Mouse (Mus musculus) thymus, postnatal 10 days (tissue): Measurements from ENCODE around the gene Ptprg.

Experiments
- DNase-seq, 2 experiments: peaks; one replicate each; pipeline ENCODE4 v3.0.0; 2021; ENCODE audit warnings: low spot score in 2 of 2

Gene Ptprg

DNA sequence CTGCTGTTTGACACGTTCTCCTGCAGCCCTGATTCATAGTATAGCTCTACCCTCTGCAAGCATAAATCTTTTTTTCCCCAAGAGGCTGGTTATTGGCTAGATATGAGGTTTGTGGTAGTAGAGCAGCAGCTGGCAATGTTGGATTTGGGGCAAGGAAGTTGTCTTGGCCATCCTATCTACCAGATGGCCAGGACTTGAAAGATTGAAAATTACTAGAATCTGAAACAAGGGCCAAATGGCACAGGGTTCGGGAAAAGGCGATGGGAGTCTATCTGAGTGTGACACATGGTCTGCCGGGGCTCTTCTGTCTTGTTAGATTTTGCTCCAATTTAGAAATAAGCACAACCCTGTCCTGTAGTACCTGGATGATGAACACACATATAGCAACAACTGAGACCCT lies 531.7 kb downstream of the Ptprg start:
- no peak for DNase-seq

DNA sequence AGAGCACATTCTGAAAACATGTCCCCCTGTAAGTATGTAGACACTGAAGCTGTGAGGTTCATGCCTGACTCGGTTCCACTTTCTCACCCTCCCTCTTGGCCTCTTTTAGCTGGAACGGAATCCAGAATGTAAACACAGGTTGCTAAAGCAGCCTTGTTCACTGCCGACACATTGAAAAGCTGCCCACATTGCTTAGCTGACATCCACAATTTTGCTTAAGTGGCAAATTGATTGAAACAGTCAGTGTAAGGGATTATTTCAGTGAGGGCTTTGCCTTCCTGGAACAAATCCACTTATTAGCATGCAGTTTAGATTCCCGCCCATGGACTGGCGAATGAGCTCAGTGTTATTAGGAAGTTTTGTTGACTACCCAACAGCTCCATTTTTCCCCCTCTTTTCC lies 532.8 kb downstream of the Ptprg start:
- no peak for DNase-seq

DNA sequence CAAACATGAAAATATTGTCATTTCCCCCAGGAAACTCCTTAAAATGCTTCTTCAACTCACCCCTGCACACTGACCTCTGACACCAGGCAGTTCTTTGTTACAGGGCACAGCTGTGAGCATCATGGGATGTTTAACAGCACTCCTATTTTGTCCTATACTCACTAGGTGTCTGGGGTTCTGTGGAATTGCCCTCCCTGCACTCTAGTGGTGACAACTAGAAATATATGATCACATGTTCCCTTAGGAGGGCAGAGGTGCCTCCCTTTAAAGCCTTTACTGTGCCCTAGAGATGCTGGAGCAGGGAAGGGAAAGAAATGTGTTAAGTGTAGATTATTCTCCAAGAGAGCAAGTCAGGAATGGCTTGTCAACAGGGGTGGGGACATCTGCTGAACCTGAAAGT lies 536.6 kb downstream of the Ptprg start:
- DNase-seq: no peak

DNA sequence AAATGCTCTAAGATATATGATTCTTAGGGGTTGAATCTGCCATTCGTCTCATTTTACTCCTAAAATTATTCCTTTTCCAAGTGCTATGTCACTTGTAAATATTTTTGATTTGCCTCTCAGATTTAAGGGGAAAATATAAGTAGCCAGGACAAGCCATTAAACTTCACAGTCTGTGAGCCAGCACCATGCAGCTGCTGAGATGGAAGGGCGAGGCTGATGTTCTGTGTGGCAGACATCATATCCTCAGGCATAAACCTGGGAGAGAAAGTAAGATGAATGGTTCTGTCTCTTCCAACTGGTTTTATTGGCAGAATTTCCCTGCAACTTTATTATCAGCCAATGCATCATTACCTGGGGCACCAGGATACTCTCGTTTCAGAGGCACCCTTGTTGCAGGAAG lies 538.4 kb downstream of the Ptprg start:
- no peak for DNase-seq

DNA sequence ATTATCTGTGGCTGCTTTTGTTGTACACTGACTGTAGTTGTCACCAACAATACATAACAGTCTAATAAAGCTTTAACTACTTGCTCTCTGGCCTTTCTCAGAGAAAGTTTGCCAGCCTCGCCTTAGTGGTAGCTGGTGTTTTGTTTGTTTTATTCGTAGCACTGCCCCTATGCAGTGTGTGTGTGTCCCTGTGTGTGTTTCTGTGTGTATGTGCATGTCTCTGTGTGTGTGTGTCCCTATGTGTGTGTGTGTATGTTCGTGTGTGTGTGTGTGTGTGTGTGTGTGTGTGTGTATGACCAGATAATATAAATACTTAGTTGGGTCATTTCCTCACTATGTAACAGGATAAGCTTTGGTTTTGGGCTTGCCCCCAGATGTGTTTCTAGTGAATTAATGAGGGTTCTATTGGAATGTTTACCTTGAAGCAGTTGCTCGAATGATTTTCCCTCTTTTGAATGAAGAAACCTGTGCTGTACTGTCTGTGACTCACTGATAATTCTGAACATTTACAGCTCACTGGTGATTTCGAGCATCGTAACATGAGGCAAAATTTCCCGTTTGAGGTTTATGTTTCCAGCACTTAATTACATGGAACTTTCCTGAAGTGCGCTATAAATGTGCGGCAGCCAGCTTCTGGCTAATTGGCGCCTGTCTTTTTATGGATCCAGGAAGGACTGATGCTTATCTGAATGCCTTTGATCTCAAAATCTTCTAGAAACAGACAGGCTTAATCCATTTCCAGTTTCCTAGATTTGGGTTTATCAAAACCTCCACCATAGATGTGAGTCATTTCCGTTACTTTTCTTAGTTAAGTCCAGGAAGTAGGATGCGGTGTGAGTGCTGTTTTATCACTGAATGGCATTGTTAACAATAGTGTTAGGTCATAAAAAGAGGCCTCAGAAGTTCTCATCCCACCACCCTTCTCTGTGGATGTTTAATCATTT lies 546.3 kb downstream of the Ptprg start:
- no peak for DNase-seq

DNA sequence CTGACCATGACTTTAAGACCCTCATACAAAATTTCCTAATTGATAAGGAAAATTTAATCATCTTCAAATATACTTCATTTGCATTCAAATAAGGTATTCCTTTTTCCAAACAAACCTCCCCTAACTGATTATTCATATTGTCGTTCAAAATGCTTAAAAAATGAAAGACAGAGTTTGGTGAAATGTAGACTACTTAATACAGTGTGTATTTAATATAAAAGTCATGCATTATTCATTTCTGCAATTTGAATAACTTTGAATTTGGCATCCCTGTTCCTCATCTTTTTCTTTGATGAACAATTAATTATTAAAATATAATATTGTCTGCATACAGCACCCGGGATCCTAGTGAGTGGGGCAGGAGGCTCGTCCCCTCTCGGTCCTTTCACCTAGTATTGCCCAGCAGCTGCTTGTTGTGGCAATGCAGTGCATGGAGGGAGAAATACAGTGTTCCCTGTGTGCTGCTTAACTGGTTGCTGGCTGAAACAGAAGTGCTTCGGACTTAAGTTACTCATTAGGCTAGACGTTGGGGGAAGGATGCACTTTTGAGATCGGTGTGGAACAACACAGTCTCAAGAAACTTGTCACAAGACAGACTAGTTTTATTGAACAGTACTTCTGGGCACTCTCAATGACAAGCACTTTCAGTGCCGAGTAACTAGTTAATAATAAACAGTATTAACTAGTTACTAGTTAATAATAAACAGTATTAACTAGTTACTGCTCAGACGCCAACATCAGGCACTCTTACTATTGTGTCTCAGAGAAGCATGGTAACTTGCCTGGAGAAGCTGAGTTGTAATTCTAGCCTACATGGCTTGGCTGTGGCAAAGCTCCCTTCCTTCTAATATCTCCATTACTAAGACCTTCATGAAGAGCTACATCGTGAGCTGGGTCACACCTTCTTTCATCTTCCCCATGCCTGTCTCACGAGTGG lies 549.3 kb downstream of the Ptprg start:
- no peak for DNase-seq

DNA sequence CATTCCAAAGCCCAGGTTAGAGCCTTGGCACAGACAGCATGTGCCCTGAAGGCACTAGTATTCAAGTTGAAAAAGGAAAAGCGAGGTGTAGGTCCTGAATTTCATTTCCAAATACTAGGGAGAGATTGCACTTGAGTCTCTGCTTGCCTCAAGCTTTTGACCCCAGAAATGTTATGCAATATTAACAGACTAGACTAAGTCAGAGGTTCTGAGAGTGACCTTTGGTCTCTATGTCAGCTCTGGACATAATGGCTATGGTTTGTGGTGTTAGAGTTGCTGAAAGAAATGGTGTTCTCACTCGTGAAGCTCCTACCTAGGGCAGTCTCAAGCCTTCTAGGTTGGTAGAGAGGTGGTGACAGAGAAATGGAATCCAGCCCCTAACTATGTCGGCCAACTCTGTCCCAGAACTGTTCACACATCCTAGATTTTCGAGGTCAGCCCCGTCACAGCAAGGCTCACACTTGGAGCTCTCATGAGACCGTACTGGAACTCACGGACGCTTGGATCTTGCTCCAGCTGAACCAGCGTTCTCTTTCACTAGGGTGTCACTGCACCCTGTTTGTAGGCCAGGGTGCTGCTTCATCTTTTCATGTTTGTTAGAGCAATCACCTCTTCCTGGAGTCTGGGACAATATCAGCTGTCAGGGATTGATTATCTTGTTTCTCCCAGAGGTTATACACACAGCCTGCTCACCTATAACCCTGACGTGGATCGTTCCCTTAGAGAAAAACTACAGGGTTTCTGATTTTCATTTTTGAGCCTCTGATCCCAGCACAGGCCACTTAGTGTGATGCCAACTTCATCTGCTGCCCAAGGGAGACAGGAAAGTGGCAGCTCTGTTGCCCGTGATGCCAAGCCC lies 551.2 kb downstream of the Ptprg start:
- DNase-seq: no peak

DNA sequence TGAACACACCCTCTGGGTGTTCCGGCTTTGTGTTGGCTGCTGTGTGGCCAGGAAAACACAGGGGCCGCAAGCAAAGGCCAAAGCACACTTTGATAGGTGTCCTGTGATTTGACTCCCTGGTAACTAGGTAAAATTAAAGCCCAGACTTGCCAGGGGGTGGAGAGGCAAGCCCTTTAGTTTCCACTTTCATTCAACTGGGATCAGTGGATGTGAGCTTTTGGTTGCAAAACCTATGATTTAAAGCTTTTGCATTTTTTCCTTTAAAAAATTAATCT lies 551.8 kb downstream of the Ptprg start:
- DNase-seq: no peak

DNA sequence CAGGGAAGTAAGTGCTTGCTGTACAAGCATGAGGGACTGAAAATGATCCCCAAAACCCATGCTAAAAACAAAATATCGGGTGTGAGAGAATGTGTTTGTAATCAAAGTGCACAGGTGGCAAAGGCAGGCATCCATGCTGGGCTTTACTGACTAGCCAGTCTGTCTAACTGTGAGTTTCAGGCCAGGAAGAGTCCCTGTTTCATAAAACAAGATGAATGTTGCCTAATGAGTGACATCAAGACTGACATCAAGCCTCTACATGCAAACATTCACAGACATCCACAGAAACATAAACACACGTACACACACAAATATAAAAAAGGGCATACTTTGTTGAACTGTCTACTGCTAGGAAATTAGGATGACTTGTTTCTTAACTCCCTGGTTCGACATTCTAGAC lies 552.3 kb downstream of the Ptprg start:
- no peak for DNase-seq

DNA sequence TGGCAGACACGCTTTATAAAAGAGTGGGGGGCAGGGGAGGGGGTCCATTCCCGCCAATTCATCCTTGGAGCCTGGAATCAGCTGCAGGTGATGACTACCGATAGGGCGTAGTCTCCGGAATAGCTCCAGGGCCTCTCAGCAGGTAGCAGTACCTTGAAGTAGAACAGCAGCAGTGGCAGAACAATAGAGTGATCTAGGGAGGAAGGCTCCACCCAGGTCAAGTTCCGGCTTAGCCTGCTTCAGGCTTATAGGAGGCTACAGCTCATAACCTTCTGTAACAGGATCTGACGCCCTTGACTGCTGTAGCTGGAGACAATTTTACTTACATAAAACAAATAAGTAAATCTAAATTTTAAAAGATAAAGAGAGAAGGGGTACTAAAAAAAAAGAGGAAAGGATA lies 554.1 kb downstream of the Ptprg start:
- no peak for DNase-seq

DNA sequence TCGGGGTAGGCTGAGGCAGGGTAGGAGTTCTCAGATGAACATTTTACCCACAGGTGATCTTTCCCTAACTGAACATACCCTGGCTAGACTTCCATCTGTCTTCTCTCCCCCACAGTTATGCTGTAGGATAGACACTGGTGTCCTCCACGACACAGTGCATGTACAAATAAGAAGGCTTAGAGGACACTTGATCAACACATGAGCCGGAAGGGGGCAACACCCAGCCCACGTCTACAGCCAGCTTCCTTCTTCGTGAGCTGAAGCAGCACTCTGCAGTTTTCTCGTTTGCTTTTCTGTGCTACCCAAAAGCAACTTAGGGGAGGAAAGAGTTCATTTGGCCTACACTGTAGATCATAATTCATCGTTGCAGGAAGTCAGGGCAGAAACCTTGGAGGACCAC lies 554.7 kb downstream of the Ptprg start:
- DNase-seq: no peak

DNA sequence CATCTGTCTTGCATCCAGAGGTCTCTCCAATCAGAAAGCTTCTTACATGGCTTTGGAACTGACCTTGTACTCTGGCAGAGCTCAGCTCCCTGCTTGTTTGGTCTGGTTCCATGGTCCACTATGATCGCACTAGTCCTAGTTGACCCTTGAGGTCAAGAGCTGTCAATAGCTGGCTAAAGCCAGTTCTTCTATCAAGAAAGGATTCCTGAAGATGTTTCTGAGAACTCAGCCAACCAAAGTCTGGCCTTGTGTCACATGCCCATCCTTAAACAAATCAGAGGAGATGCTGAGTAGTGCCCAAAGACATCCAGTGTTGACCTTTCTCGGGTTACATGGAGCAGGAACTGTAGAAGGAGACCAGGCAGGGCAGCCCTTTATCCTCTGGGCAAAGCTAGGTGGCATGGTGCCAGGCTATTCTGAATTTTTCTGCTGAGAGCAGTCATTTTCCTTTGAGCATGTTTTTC lies 559.2 kb downstream of the Ptprg start:
- no peak for DNase-seq

DNA sequence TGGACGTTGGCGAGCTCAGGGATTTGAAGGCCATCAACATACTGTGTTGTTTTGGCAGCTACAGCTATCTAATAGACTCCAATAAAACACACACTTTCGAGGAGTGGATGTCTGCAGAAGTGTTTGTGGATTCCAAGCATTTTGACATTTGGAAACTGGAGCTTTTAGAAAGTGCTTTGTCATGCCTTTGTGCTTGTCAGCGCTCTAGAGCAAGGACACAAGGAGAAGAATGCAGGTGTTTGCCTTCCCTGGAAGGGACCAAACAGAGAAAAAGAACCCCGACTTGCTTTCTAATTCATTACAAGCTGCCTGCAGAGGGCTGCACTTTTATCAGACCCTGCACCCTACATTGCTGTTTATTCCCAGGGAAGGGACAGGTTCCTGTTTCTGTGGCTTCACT lies 560.0 kb downstream of the Ptprg start:
- no peak for DNase-seq

DNA sequence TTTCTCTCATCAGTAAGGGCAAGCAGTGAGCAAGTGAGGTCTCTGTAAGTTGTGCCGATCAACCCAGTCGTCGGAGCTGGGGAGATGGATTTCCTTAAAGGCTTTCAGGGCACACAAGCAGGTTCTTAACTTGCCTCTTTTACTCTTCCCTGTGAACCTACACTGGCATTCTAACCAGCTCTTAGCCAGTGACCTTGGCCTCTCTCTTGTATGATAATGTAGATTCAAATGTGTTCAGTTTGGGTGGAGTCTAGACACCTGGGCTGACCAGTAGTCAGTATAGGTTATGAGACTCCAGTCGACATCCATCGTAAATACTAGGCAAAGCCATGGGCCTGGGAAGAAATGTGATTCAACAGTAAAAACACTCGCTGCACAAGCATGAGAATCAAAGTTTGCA lies 560.7 kb downstream of the Ptprg start:
- DNase-seq: no peak

DNA sequence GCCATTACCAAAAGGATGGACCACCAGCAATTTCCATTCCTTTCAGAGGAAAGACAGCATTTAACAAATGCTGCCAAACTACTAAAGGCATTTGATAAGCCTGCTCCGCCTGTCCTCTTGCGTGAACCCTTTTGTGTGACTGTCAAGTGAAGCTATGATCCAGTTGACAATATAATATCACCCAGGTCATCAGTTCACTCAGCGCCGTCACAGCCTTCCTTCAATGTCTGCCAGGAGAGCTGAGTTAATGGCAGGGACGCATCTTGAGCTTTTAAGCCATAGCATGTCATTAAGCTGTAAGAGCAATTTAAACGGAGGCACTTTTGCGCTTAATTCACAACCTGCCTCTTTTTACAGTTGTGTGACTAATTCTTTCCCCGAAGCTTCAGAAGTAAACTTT lies 565.9 kb downstream of the Ptprg start:
- DNase-seq: no peak

DNA sequence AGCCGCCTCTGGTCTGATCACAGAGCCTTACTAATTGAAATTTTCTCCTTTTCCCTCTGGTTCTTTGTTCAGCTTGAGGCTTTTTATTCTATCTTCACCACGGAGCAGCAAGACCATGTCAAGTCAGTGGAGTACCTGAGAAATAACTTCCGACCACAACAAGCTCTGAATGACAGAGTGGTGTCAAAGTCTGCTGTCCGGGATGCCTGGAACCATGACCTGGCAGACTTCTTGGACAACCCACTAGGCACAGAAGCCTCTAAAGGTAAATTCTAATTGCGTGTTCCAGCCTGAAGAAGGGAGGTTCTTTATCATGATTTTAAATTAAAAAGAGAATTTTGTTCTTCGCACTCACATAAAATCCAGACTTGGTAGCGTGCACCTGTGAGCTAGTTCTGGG lies 568.6 kb downstream of the Ptprg start:
- no peak for DNase-seq

DNA sequence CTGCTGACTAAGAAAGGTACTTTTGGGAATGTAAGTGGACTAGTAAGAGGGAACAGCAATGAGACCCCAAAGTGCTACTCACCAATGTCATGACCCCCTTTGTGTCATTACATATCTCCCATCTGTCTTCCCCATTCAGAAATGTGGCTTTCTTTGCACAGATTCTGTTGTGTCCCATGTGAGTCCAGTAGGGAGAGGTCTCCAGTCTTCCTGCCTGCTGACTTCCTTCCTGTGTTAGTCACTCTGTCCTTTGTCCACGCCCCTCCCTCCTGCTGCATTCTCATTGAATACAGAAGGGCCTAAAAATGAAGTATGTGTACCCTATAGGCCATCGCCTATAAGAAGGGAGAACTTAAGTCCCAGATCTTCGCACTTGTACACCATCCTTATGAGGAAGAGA lies 571.4 kb downstream of the Ptprg start:
- no peak for DNase-seq

DNA sequence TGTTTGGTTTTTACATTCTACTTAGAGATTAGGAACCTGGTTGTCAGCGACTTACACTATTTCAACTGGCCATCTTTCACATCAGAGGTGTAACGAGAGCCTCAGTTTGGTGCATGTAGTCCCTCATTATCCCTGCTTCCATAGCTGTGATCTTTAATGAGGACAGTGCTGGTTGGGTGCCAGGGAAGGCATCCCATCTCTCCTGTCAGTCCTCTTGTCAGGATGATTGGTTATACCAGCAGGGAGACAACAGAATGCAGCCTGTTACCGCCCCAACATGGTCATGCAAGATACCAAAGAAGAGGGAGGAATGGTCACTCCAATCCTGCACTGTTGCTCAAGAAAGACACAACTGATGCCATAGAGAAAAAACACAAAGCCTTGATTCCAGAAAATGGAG lies 574.6 kb downstream of the Ptprg start:
- DNase-seq: no peak

DNA sequence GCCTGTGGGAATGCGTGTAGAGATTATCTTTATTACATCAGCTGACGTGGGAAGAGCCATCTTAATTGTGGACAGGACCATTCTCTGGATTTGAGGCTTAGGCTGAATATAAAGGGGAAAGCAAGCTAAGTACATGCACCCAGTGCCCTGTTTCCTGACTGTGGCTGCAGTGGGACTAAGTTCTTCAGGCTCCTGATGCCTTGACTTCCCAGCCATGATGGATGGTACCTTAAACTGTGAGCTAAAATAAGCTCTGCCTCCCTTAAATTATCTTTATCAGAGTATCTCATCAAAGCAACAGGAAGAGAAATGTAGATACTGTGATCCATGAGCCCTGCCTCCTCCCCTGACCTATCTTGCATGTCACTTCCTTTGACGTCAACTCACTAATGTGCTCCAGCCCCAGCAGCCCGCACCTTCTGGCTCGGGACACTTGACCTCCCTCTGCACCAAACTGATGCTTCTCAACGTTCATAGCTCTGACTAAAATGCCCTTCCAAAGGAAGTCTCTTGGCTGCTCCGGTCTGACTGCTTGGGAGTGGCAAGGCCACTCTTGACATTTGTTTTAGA lies 578.8 kb downstream of the Ptprg start:
- DNase-seq: no peak

DNA sequence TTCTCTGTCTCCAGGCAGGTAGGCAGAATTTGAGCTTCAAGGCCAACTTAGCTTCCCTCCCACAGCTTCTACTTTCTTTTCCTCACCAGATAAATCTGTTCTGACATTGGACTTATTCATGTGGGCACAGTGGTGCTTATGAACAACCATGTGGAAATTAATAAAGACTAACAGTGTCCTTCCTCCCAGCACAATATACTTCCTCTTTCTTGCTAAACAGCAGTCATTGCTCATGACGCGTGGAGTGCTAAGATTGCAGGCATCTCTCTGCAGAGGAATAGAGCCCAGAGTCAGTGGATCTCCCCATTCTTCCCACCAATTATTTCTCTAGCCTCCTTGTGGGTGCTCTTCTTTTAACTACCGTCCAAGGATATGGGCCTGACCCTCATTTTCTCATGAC lies 579.8 kb downstream of the Ptprg start:
- DNase-seq: no peak

DNA sequence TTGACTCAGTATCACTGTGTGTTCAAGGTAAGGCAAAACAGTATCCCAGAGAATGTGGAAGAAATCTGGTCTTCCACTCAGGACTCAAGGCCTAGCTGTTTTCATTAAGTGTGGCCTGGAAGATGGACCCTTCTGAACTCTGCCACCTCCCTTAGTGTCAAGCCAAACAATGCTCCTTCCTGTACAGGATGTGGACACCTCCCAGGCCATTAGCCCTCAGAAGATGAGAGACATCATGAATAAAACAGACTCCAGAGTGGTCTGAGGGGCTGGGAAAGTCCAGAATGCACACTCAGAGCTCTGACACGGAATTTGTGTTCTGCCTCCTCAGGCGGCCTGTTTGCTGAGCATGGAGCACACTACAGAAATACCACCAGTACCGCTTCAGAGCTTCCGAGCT lies 581.2 kb downstream of the Ptprg start:
- no peak for DNase-seq

DNA sequence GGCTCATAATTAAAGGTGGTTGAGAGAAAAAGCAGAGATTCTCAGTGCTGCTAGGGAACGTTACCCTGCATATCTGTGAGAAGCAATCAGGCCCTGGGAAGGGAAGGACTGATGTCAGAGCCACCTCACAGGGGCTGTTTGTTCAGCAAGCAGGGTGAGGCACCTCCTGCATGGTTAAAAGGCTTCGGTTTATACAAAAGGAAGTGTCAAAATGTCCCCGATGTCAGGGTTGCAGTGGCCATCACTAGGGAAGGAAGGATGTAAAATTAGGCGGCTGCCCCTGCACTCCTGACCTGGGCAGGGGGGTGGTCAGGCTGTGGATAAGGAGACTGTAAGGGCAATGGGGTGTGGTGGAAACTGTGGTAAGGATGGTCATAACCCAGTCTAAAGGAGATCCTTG lies 583.2 kb downstream of the Ptprg start:
- DNase-seq: no peak
